Mouse (Mus musculus) kidney, embryonic 14.5 days (tissue): ENCODE measurements around the gene Ntn1. TPM values are rescaled to one million over a fixed set of nuclear protein-coding genes. Genes with fewer than 3 reads are reported as not detected.

ENCODE experiments used
- ATAC-seq: fragments of 200-750 bp; cut with Nextera tagmentation; 2 replicates; pipeline ENCODE4 v1.8.0; 2017; ENCODE audit warnings: moderate number of reproducible peaks, mild to moderate bottlenecking, moderate TSS enrichment, moderate library complexity; ENCODE audit not compliant: low FRiP score, low TSS enrichment
- H3K27ac ChIP-seq: fragments of 300-500 bp; sonication (generic); 2 replicates; pipeline ENCODE4 v1.5.1; 2014; ENCODE audit warnings: low read depth, mild to moderate bottlenecking, low read length, moderate library complexity, mixed read lengths
- H3K27me3 ChIP-seq: fragments of 300-500 bp; sonication (generic); 2 replicates; pipeline ENCODE4 v1.6.1; 2014; ENCODE audit warnings: mild to moderate bottlenecking, low read length; ENCODE audit not compliant: control insufficient read depth, insufficient read depth
- H3K36me3 ChIP-seq: fragments of 300-500 bp; sonication (generic); 2 replicates; pipeline ENCODE4 v1.6.1; 2014; ENCODE audit warnings: low read length, mixed read lengths; ENCODE audit not compliant: control insufficient read depth, insufficient read depth
- H3K4me1 ChIP-seq: fragments of 300-500 bp; sonication (generic); 2 replicates; pipeline ENCODE4 v1.6.1; 2014; ENCODE audit warnings: low read length, mixed read lengths; ENCODE audit not compliant: control insufficient read depth, insufficient read depth
- H3K4me2 ChIP-seq: fragments of 300-500 bp; sonication (generic); replicated peaks from 2 replicates; pipeline ENCODE4 v1.6.1; 2014; ENCODE audit warnings: low read depth, mild to moderate bottlenecking, low read length
- H3K4me3 ChIP-seq: fragments of 300-500 bp; sonication (generic); 2 replicates; pipeline ENCODE4 v1.5.1; 2014; ENCODE audit warnings: mild to moderate bottlenecking, low read length
- H3K9ac ChIP-seq: fragments of 300-500 bp; sonication (generic); 2 replicates; pipeline ENCODE4 v1.6.1; 2014; ENCODE audit warnings: low read depth, mild to moderate bottlenecking, low read length, moderate library complexity
- H3K9me3 ChIP-seq: fragments of 300-500 bp; sonication (generic); 2 replicates; pipeline ENCODE4 v1.6.1; 2016; ENCODE audit warnings: low read length; ENCODE audit not compliant: control insufficient read depth
- WGBS: fragments of 180-500 bp; shearing (Covaris S2); extraction: QIAGEN DNeasy Blood & Tissue Kit; methylation state at CpG from one replicate; pipeline ENCODE4 v1.1.7; 2014; 5-methylcytosine and 5-hydroxymethylcytosine counted together
- polyA plus RNA-seq: library from polyadenylated mRNA; unstranded; fragments of >200 nt; fragmentation: Nextera tagmentation; extraction: Ambion mirVana; gene quantifications from 2 replicates; pipeline ENCODE4 v1.2.1, GENCODE M21; 2014

The Ntn1 gene
- polyA plus RNA-seq, 1 experiment from 2014 or later = 8.5 TPM

GRCm38 (mm10) chr11:68199103-68199502, 201.5 kb downstream of the Ntn1 start:
- H3K36me3 ChIP-seq = no peaks in the 10 kb centered on the region
- no peak for ATAC-seq
- H3K9me3 ChIP-seq = no peaks in the 10 kb centered on the region
- no peak overlapping the region for H3K4me2 ChIP-seq
- 59% methylated on average over 8 of the region's 8 CpGs for WGBS
- 0 out of 2 replicates have a peak overlapping the region, but pooled peaks have one; percentile 42 for H3K27ac ChIP-seq
- no peak overlapping the region for H3K4me3 ChIP-seq
- H3K4me1 ChIP-seq = peaks cover 34% of the 10 kb centered on the region; the same call in 1 of the 2 replicates
- 0 out of 2 replicates have a peak overlapping the region, but pooled peaks have one; percentile 12 for H3K9ac ChIP-seq
- no peaks in the 10 kb centered on the region for H3K27me3 ChIP-seq

DNA sequence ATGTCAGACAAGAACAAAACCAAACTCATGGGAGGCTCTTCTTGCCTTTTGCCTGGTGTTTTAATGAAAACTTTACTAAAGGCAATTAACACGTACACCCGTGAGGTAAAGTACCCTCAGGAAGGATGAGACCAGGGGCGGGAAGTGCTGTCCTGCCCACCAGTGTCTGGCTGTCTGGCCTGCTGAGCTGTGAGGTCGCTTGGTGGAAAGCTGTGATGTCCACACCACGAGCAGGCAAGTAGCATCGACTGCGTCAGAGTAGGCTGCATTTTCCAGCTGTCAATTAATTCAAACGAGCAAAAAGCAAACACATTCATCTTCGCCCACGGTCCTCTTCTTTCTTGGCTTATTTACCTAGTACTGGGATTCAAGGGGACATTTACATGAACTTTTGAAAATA, 201.9 kb downstream of the Ntn1 start:
- Histone ChIP-seq H3K4me1 (peaks cover 34% of the 10 kb centered on the region; the same call in 1 of the 2 replicates), H3K9ac (0 out of 2 replicates have a peak overlapping the region, but pooled peaks have one; percentile 12), H3K36me3 (no peaks in the 10 kb centered on the region), H3K4me3 (no peak overlapping the region), H3K27me3 (no peaks in the 10 kb centered on the region), H3K27ac (no peak overlapping the region), H3K9me3 (no peaks in the 10 kb centered on the region), H3K4me2 (no peak overlapping the region)
- WGBS = 56% methylated on average over 10 of the region's 10 CpGs
- no peak for ATAC-seq

- no peak for ATAC-seq
- H3K9ac ChIP-seq = no peak overlapping the region
- 77% methylated on average over 11 of the region's 11 CpGs for WGBS
- no peak overlapping the region for H3K4me2 ChIP-seq
- no peaks in the 10 kb centered on the region for H3K36me3 ChIP-seq
- no peaks in the 10 kb centered on the region for H3K9me3 ChIP-seq
- peaks cover 34% of the 10 kb centered on the region; the same call in 1 of the 2 replicates for H3K4me1 ChIP-seq
- H3K4me3 ChIP-seq = no peak overlapping the region
- H3K27ac ChIP-seq = no peak overlapping the region
- no peaks in the 10 kb centered on the region for H3K27me3 ChIP-seq
Observed at GRCm38 (mm10) chr11:68197471-68197870, 203.2 kb downstream of the Ntn1 start.

DNA sequence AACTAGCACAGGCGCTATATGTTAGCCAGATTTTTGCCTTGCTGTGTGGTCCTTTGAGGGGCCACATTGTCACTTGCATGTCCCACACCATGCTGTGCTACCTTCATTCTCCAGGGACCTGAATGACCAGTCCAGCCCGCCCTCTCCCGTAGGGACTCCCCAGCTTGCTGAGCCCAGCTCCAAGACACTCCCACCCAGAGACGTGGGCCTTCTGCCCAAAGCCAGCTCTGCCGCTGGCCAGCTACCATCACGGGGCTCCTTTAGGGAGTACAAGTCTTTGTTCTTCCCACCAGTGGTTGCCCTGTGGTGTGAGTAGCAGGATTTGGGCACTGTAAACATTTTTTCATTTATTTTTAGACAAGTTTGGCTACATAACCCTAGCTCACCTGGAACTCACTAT, 204.1 kb downstream of the Ntn1 start:
- Histone ChIP-seq H3K4me2 (no peak overlapping the region), H3K4me3 (no peak overlapping the region), H3K9ac (no peak overlapping the region), H3K27me3 (no peaks in the 10 kb centered on the region), H3K27ac (no peak overlapping the region), H3K36me3 (no peaks in the 10 kb centered on the region), H3K9me3 (no peaks in the 10 kb centered on the region), H3K4me1 (peaks cover 34% of the 10 kb centered on the region; the same call in 1 of the 2 replicates)
- ATAC-seq = no peak
- WGBS = 66% methylated on average over 6 of the region's 6 CpGs

- no peak for ATAC-seq
- Histone ChIP-seq H3K27me3 (no peaks in the 10 kb centered on the region), H3K9me3 (no peaks in the 10 kb centered on the region), H3K4me3 (no peak overlapping the region), H3K36me3 (no peaks in the 10 kb centered on the region), H3K27ac (no peak overlapping the region), H3K9ac (no peak overlapping the region), H3K4me1 (peaks cover 34% of the 10 kb centered on the region; the same call in 1 of the 2 replicates), H3K4me2 (no peak overlapping the region)
- WGBS = 54% methylated on average over 10 of the region's 10 CpGs
Observed at GRCm38 (mm10) chr11:68195693-68196176, 204.9 kb downstream of the Ntn1 start.

GRCm38 (mm10) chr11:68195168-68195567, 205.5 kb downstream of the Ntn1 start:
- Histone ChIP-seq H3K9me3 (no peaks in the 10 kb centered on the region), H3K36me3 (no peaks in the 10 kb centered on the region), H3K4me2 (no peak overlapping the region), H3K4me3 (no peak overlapping the region), H3K9ac (no peak overlapping the region), H3K27me3 (no peaks in the 10 kb centered on the region), H3K27ac (no peak overlapping the region), H3K4me1 (peaks cover 34% of the 10 kb centered on the region; the same call in 1 of the 2 replicates)
- 51% methylated on average over 6 of the region's 6 CpGs for WGBS
- ATAC-seq = no peak

GRCm38 (mm10) chr11:68190849-68191248, 209.8 kb downstream of the Ntn1 start:
- WGBS = 81% methylated on average over 5 of the region's 5 CpGs
- no peaks in the 10 kb centered on the region for H3K36me3 ChIP-seq
- H3K9me3 ChIP-seq = no peaks in the 10 kb centered on the region
- no peak overlapping the region for H3K4me3 ChIP-seq
- H3K4me1 ChIP-seq = peaks cover 35% of the 10 kb centered on the region
- H3K27me3 ChIP-seq = no peaks in the 10 kb centered on the region
- no peak overlapping the region for H3K4me2 ChIP-seq
- ATAC-seq = no peak
- no peak overlapping the region for H3K9ac ChIP-seq
- H3K27ac ChIP-seq = no peak overlapping the region

- H3K27ac ChIP-seq = peak overlapping the region; percentile 63
- H3K4me2 ChIP-seq = no peak overlapping the region
- peaks cover 20% of the 10 kb centered on the region for H3K4me1 ChIP-seq
- no peaks in the 10 kb centered on the region for H3K36me3 ChIP-seq
- ATAC-seq = 0 out of 2 replicates have a peak, but pooled peaks have one; percentile 43
- no peaks in the 10 kb centered on the region for H3K9me3 ChIP-seq
- no peak overlapping the region for H3K4me3 ChIP-seq
- H3K9ac ChIP-seq = no peak overlapping the region; the same call in 1 of the 2 replicates
- WGBS = 61% methylated on average over 12 of the region's 12 CpGs
- no peaks in the 10 kb centered on the region for H3K27me3 ChIP-seq
Observed at GRCm38 (mm10) chr11:68188695-68189201, 211.9 kb downstream of the Ntn1 start.

GRCm38 (mm10) chr11:68187242-68187641, 213.4 kb downstream of the Ntn1 start:
- H3K27me3 ChIP-seq = no peaks in the 10 kb centered on the region
- no peaks in the 10 kb centered on the region for H3K9me3 ChIP-seq
- H3K27ac ChIP-seq = no peak overlapping the region
- no peak overlapping the region for H3K4me2 ChIP-seq
- H3K4me3 ChIP-seq = no peak overlapping the region
- H3K4me1 ChIP-seq = peaks cover 20% of the 10 kb centered on the region
- WGBS = 53% methylated on average over 8 of the region's 8 CpGs
- H3K9ac ChIP-seq = no peak overlapping the region
- H3K36me3 ChIP-seq = no peaks in the 10 kb centered on the region
- no peak for ATAC-seq
